Mouse (Mus musculus) gonadal fat pad, adult 2 months (tissue): ENCODE results near the gene Cutc. TPM values are rescaled to one million over a fixed set of nuclear protein-coding genes. Genes with fewer than 3 reads are reported as not detected.

Experiments used
- DNase-seq: peaks from one replicate; pipeline ENCODE4 v3.0.0-alpha.2; 2012; ENCODE audit warnings: low read depth
- polyA plus RNA-seq: library from polyadenylated mRNA; depleted of rRNA; stranded (reverse); fragments of >200 nt; gene quantifications from 2 replicates; pipeline ENCODE4 v1.2.3, GENCODE M21; 2012; rRNA removed

Gene Cutc
- polyA plus RNA-seq, 1 experiment, result 9.6 TPM

- no peak for DNase-seq
Measured at GRCm38 (mm10) chr19:43795511-43795910, 42.7 kb downstream of the Cutc start.

- no peak for DNase-seq
Measured at GRCm38 (mm10) chr19:43797216-43797615, 44.4 kb downstream of the Cutc start.

GRCm38 (mm10) chr19:43801427-43802051 lies 48.7 kb downstream of the Cutc start:
- no peak for DNase-seq

- DNase-seq, result no peak
Measured at GRCm38 (mm10) chr19:43803866-43804265, 51.1 kb downstream of the Cutc start.

- DNase-seq, result no peak
Measured at GRCm38 (mm10) chr19:43809331-43809730, 56.5 kb downstream of the Cutc start.

GRCm38 (mm10) chr19:43811419-43811818 lies 58.6 kb downstream of the Cutc start:
- no peak for DNase-seq

- no peak for DNase-seq
Measured at GRCm38 (mm10) chr19:43813315-43813714, 60.5 kb downstream of the Cutc start.

- no peak for DNase-seq
Measured at GRCm38 (mm10) chr19:43815661-43816414, 63.0 kb downstream of the Cutc start.

Other genes with a start within 250 kb of the Cutc start
- 17.5 and 17.7 TPM in 2 replicates for gene Got1, start 228.4 kb upstream of the Cutc start, polyA plus RNA-seq
- 0.04 TPM in 1 of 2 replicates, not detected in the other for gene Nkx2-3, start 140.7 kb upstream of the Cutc start, polyA plus RNA-seq
- 82.7 and 91.0 TPM in 2 replicates for gene Slc25a28, start 78.1 kb upstream of the Cutc start, polyA plus RNA-seq
- 12.3 and 16.8 TPM in 2 replicates for gene Entpd7, start 63.3 kb upstream of the Cutc start, polyA plus RNA-seq
- 31.0 and 38.4 TPM in 2 replicates for gene Cox15, start within 50 bp of the Cutc start, polyA plus RNA-seq
- gene Abcc2, start 29.2 kb downstream of the Cutc start, polyA plus RNA-seq, result 0.14 and 0.28 TPM in 2 replicates
- gene Dnmbp, start 187.2 kb downstream of the Cutc start, polyA plus RNA-seq, result 31.1 and 31.6 TPM in 2 replicates
- gene Cpn1, start 233.6 kb downstream of the Cutc start, polyA plus RNA-seq, result 18.6 and 29.0 TPM in 2 replicates